Mouse (Mus musculus) cerebellum, adult 9-10 months (tissue): Measurements from ENCODE around the gene Qars.
A peak's percentile ranks its signal among the peaks of the same experiment; 100 is the strongest.

Experiments
- DNase-seq: peaks from one replicate; pipeline ENCODE4 v3.0.0; 2022

Qars gene

GRCm38 (mm10) chr9:108507619-108508434 lies at the start of gene Qars:
Qars (plus strand) TSS chr9:108507706.
- peak; percentile 93 for DNase-seq

GRCm38 (mm10) chr9:108459939-108460318 lies 47.6 kb upstream of the Qars start:
- no peak for DNase-seq

GRCm38 (mm10) chr9:108460319-108461178 lies 47.0 kb upstream of the Qars start, which contains the start of gene Ccdc71:
Ccdc71 (plus strand) TSS chr9:108460527.
- DNase-seq: peak; percentile 90

GRCm38 (mm10) chr9:108461181-108461631 lies 46.3 kb upstream of the Qars start, which contains the start of gene Klhdc8b:
Klhdc8b (minus strand) TSS chr9:108461581.
- DNase-seq: no peak

GRCm38 (mm10) chr9:108461675-108462074 lies 45.8 kb upstream of the Qars start:
- DNase-seq: no peak

GRCm38 (mm10) chr9:108462192-108462591 lies 45.3 kb upstream of the Qars start:
- DNase-seq: no peak

- no peak for DNase-seq
These were observed 43.8 kb upstream of the Qars start for GRCm38 (mm10) chr9:108463713-108464112.

GRCm38 (mm10) chr9:108466219-108466618 lies 41.3 kb upstream of the Qars start:
- DNase-seq: no peak

GRCm38 (mm10) chr9:108469430-108469829 lies 38.1 kb upstream of the Qars start:
- DNase-seq: no peak

GRCm38 (mm10) chr9:108469845-108470244 lies 37.7 kb upstream of the Qars start:
- DNase-seq: no peak

- no peak for DNase-seq
These were observed 33.0 kb upstream of the Qars start for GRCm38 (mm10) chr9:108474528-108474927.

- no peak for DNase-seq
These were observed 28.8 kb upstream of the Qars start for GRCm38 (mm10) chr9:108478638-108479156.

- DNase-seq: no peak
These were observed 28.3 kb upstream of the Qars start for GRCm38 (mm10) chr9:108479241-108479640.

GRCm38 (mm10) chr9:108479721-108480351 lies 27.7 kb upstream of the Qars start, which contains the start of gene Lamb2:
Lamb2 (plus strand) TSS chr9:108479736.
- DNase-seq: no peak

GRCm38 (mm10) chr9:108480813-108481519 lies 26.5 kb upstream of the Qars start:
- no peak for DNase-seq

GRCm38 (mm10) chr9:108481520-108482210 lies 25.8 kb upstream of the Qars start:
- no peak for DNase-seq

GRCm38 (mm10) chr9:108483051-108483790 lies 24.3 kb upstream of the Qars start:
- DNase-seq: no peak

- DNase-seq: no peak
These were observed 23.5 kb upstream of the Qars start for GRCm38 (mm10) chr9:108484021-108484420.

GRCm38 (mm10) chr9:108485301-108485875 lies 22.1 kb upstream of the Qars start:
- DNase-seq: no peak

- no peak for DNase-seq
These were observed 20.5 kb upstream of the Qars start for GRCm38 (mm10) chr9:108486973-108487530.
